Mouse (Mus musculus): Measurements from ENCODE around the gene Tada2a. TPM values are rescaled to one million over a fixed set of nuclear protein-coding genes. Genes with fewer than 3 reads are reported as not detected.

The Tada2a gene
- 13.6 and 30.5 TPM in 2 replicates for polyA plus RNA-seq (2011; ENCODE audit: insufficient read depth, insufficient read length, low replicate concordance, missing spikeins)

DNA sequence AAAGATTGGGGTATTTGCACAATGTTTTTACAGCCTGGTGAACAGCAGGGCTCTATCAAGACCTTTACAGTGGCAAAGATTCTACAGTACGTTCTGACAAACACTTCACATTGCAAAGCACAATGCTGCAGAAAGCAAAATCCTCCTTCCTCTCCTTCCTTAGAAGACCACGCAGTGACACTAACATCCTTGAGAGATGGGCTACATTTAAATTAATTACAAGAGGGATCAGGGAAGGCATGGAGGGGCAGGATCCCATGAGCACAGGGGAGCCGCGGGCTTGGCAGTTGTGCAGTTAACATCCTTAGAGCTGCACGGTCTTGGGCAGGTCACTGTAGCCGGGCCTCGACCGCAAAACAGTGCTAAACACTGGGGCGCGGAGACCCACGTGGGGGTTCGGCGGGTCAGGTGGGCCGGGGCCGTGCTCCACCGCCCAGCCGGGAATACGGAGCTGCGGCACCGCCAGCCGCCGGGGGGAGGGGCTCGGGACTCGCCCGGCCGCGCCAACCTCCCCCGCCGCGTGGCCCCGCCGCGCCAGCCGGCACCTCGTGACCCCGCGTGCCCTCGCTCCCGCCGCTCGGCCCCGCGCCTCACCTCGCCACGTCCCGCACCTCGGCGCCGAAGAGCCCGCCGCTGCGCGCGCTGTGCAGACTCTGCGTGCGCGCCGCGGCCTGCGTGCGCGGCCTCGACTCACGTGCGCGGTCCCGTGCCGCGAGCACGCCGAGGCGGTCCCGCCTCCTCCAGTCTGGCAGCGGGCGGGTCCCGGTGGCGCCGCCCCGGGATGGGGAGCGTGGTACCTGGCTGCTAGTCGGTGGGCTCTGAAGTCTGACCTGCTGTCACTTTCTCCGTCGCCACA, at the start of gene Tada2a, which contains the start of gene Acaca:
Gene Tada2a, minus strand, starts transcription at position 658 of the 856 bp plus-strand sequence.
Gene Acaca, plus strand, starts transcription at position 730 of the 856 bp plus-strand sequence.
- peak within 1 kb of the TSS; percentile 90 for H3K4me3 ChIP-seq (replicated peaks; ENCODE audit: control insufficient read depth, low read depth, low read length)
- H3K4me1 ChIP-seq (ENCODE audit: control insufficient read depth, insufficient read depth, low read length), result no peaks in the 10 kb centered on the region
- no peak for TF ChIP-seq CTCF (IDR thresholded peaks at IDR 0.05; ENCODE audit: control insufficient read depth, insufficient read depth, low read length)
- TF ChIP-seq POLR2A (IDR thresholded peaks at IDR 0.05; ENCODE audit: borderline replicate concordance, control insufficient read depth, low read depth, low read length), result peak; percentile 55; the same call in 1 of the 2 replicates
- H3K27ac ChIP-seq (ENCODE audit: control insufficient read depth, insufficient read depth, low read depth, low read length, poor library complexity), result peak within 1 kb of the TSS; percentile 28; the same call in 1 of the 2 replicates
- under 1% methylated on average over 82 of the region's 83 CpGs for WGBS

DNA sequence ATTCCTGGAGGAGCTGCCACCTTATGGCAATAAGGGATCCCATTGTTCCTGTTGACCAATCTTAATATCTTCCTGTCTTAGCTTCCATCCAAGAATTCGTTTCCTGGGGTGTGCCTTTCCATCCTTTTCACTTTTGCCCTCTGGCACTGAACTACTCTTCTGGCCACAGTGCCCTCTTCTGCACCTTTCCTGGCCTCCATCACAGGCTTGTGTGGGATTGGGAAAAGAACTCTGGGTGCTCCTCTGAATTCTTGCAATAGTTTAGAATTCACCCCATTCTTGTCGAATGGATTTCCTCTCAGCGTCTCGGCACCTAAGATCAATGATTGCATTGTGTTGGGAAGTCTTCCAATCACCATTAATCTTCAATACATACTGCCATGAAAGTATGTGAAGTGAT, 49.2 kb upstream of the Tada2a start:
- Histone ChIP-seq H3K27ac (ENCODE audit: control insufficient read depth, insufficient read depth, low read depth, low read length, poor library complexity) (no peak overlapping the region), H3K4me1 (ENCODE audit: control insufficient read depth, insufficient read depth, low read length) (peaks cover 1% of the 10 kb centered on the region), H3K4me3 (replicated peaks; ENCODE audit: control insufficient read depth, low read depth, low read length) (no peak overlapping the region)
- WGBS, result 38% methylated on average over 4 of the region's 4 CpGs
- no peak for TF ChIP-seq POLR2A (IDR thresholded peaks at IDR 0.05; ENCODE audit: borderline replicate concordance, control insufficient read depth, low read depth, low read length)
- TF ChIP-seq CTCF (IDR thresholded peaks at IDR 0.05; ENCODE audit: control insufficient read depth, insufficient read depth, low read length), result no peak

DNA sequence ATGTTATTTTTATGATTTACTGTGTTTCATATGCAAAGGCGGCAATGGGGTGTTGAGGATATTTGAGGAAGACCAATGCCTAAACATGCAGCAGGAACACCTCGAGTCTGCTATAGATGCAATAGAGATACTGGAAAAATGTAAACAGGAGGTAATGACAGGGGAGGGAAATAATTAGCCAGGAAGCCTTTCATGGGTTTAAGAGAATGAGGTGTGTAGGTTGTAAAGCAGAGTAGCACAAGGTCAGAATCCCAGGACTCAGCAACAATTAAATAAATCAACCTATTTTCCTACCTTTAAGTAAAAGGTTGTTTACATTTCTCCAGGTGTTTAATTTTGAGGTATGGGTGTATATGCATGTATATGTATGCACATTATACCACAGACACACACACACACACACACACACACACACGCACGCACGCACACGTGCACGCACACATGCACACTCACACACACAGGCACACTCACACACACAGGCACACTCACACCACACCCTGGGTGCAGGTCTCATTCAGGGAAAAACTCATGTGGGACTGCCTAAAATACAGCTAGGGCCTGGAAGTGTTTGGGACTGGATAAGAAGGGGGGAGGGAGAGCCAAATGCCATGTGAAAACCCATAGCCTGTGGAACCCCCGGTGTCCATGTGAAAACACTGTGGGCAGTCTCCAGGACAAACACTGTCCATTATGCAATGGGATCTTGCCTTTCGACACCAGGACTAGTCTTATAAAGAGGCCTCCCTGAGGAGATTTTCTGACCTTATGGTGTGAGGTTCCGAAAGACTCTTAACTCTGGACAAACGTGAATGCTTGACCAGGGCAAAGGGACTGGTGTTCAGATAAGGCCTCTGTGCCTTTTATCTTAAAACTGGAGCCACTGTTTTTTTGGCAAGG, 43.4 kb upstream of the Tada2a start:
- H3K27ac ChIP-seq (ENCODE audit: control insufficient read depth, insufficient read depth, low read depth, low read length, poor library complexity), result no peak overlapping the region
- 78% methylated on average over 11 of the region's 11 CpGs for WGBS
- no peaks in the 10 kb centered on the region for H3K4me1 ChIP-seq (ENCODE audit: control insufficient read depth, insufficient read depth, low read length)
- no peak for TF ChIP-seq POLR2A (IDR thresholded peaks at IDR 0.05; ENCODE audit: borderline replicate concordance, control insufficient read depth, low read depth, low read length)
- TF ChIP-seq CTCF (IDR thresholded peaks at IDR 0.05; ENCODE audit: control insufficient read depth, insufficient read depth, low read length), result no peak
- no peak overlapping the region for H3K4me3 ChIP-seq (replicated peaks; ENCODE audit: control insufficient read depth, low read depth, low read length)

GRCm38 (mm10) chr11:84168701-84169288, 39.4 kb upstream of the Tada2a start:
- TF ChIP-seq POLR2A (IDR thresholded peaks at IDR 0.05; ENCODE audit: borderline replicate concordance, control insufficient read depth, low read depth, low read length) (no peak), CTCF (IDR thresholded peaks at IDR 0.05; ENCODE audit: control insufficient read depth, insufficient read depth, low read length) (no peak)
- no peaks in the 10 kb centered on the region for H3K4me1 ChIP-seq (ENCODE audit: control insufficient read depth, insufficient read depth, low read length)
- H3K4me3 ChIP-seq (replicated peaks; ENCODE audit: control insufficient read depth, low read depth, low read length), result no peak overlapping the region
- WGBS, result 10% methylated on average over 7 of the region's 7 CpGs
- no peak overlapping the region for H3K27ac ChIP-seq (ENCODE audit: control insufficient read depth, insufficient read depth, low read depth, low read length, poor library complexity)

- Histone ChIP-seq H3K4me3 (replicated peaks; ENCODE audit: control insufficient read depth, low read depth, low read length) (no peak within 1 kb of the TSS), H3K4me1 (ENCODE audit: control insufficient read depth, insufficient read depth, low read length) (no peaks in the 10 kb centered on the region), H3K27ac (ENCODE audit: control insufficient read depth, insufficient read depth, low read depth, low read length, poor library complexity) (no peak within 1 kb of the TSS)
- WGBS, result 78% methylated on average over 5 of the region's 5 CpGs
- no peak for TF ChIP-seq CTCF (IDR thresholded peaks at IDR 0.05; ENCODE audit: control insufficient read depth, insufficient read depth, low read length)
- TF ChIP-seq POLR2A (IDR thresholded peaks at IDR 0.05; ENCODE audit: borderline replicate concordance, control insufficient read depth, low read depth, low read length), result no peak
Observed at GRCm38 (mm10) chr11:84167046-84167526, 37.7 kb upstream of the Tada2a start, which contains the start of gene Gm11437. Gene Gm11437, minus strand, starts transcription at chr11:84167476.

- TF ChIP-seq POLR2A (IDR thresholded peaks at IDR 0.05; ENCODE audit: borderline replicate concordance, control insufficient read depth, low read depth, low read length) (no peak), CTCF (IDR thresholded peaks at IDR 0.05; ENCODE audit: control insufficient read depth, insufficient read depth, low read length) (no peak)
- H3K27ac ChIP-seq (ENCODE audit: control insufficient read depth, insufficient read depth, low read depth, low read length, poor library complexity), result no peak overlapping the region
- no peaks in the 10 kb centered on the region for H3K4me1 ChIP-seq (ENCODE audit: control insufficient read depth, insufficient read depth, low read length)
- H3K4me3 ChIP-seq (replicated peaks; ENCODE audit: control insufficient read depth, low read depth, low read length), result no peak overlapping the region
- 85% methylated on average over 4 of the region's 4 CpGs for WGBS
Observed at GRCm38 (mm10) chr11:84164561-84164960, 35.2 kb upstream of the Tada2a start.

- no peaks in the 10 kb centered on the region for H3K4me1 ChIP-seq (ENCODE audit: control insufficient read depth, insufficient read depth, low read length)
- WGBS, result 75% methylated on average over 6 of the region's 6 CpGs
- H3K27ac ChIP-seq (ENCODE audit: control insufficient read depth, insufficient read depth, low read depth, low read length, poor library complexity), result no peak overlapping the region
- no peak overlapping the region for H3K4me3 ChIP-seq (replicated peaks; ENCODE audit: control insufficient read depth, low read depth, low read length)
- TF ChIP-seq CTCF (IDR thresholded peaks at IDR 0.05; ENCODE audit: control insufficient read depth, insufficient read depth, low read length) (no peak), POLR2A (IDR thresholded peaks at IDR 0.05; ENCODE audit: borderline replicate concordance, control insufficient read depth, low read depth, low read length) (no peak)
Observed at GRCm38 (mm10) chr11:84164123-84164522, 34.7 kb upstream of the Tada2a start.

All from bone marrow, adult 2 months (tissue).